Mouse (Mus musculus) E14TG2a.4 (cell line): ENCODE data around the gene Ccn1.

Experiments
- H3K27me3 ChIP-seq: 2 replicates; pipeline ENCODE4 v1.6.1; 2014; ENCODE audit warnings: low read length, control low read depth; ENCODE audit not compliant: insufficient read depth
- H3K36me3 ChIP-seq: 2 replicates; pipeline ENCODE4 v1.6.1; 2014; ENCODE audit warnings: low read length, control low read depth; ENCODE audit not compliant: insufficient read depth
- H3K4me1 ChIP-seq: replicated peaks from 2 replicates; pipeline ENCODE4 v1.6.1; 2014; ENCODE audit warnings: low read depth, low read length, control low read depth
- H3K4me3 ChIP-seq: replicated peaks from 2 replicates; pipeline ENCODE4 v1.5.1; 2014; ENCODE audit warnings: mild to moderate bottlenecking, low read length
- H3K9me3 ChIP-seq: 2 replicates; pipeline ENCODE4 v1.6.1; 2014; ENCODE audit warnings: low read length, control low read depth
- CTCF ChIP-seq: conservative IDR thresholded peaks from 2 replicates; pipeline ENCODE4 v1.5.1; 2014; ENCODE audit warnings: low read length
- NANOG ChIP-seq: IDR thresholded peaks from 2 replicates; pipeline ENCODE4 v1.6.1; 2014; ENCODE audit warnings: borderline replicate concordance, low read length, mixed read lengths
- POU5F1 ChIP-seq: IDR thresholded peaks from 2 replicates; pipeline ENCODE4 v1.6.1; 2014; ENCODE audit warnings: low read length, borderline replicate concordance

The Ccn1 gene

GRCm38 (mm10) chr3:145649852-145650202, at the start of gene Ccn1:
Ccn1 (minus strand) TSS chr3:145649981.
- Histone ChIP-seq H3K9me3 (peaks cover 26% of the 10 kb centered on the region), H3K4me1 (peaks cover 57% of the 10 kb centered on the region), H3K36me3 (peaks cover 13% of the 10 kb centered on the region), H3K27me3 (peaks cover 59% of the 10 kb centered on the region), H3K4me3 (peak within 1 kb of the TSS; percentile 80)
- TF ChIP-seq CTCF (no peak), POU5F1 (no peak), NANOG (no peak)

- Histone ChIP-seq H3K4me3 (no peak overlapping the region), H3K4me1 (no peaks in the 10 kb centered on the region), H3K36me3 (no peaks in the 10 kb centered on the region), H3K9me3 (peaks cover 10% of the 10 kb centered on the region), H3K27me3 (no peaks in the 10 kb centered on the region)
- TF ChIP-seq CTCF (no peak), NANOG (no peak), POU5F1 (no peak)
Measured at GRCm38 (mm10) chr3:145693361-145693760, 43.6 kb upstream of the Ccn1 start.

DNA sequence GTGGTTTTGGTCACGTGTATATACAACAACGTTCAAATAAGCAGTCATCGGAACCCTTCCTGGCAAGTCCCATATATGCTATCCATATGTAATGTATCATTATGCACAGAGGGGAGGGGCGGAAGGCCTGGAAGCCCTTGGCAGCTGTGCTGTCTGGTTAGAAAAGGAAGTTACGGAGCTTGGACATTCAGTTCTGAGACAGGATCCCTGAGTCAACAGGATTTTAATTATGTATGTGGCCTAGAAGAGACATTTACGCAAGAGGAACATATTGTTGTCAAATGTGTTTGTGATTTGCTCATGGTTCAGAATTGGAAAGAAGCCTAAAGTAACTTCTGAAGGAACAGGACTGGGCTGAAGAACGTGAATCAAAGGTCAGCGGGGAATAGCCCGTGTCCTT, 42.3 kb upstream of the Ccn1 start:
- H3K27me3 ChIP-seq = no peaks in the 10 kb centered on the region
- TF ChIP-seq POU5F1 (no peak), NANOG (no peak), CTCF (no peak)
- H3K36me3 ChIP-seq = no peaks in the 10 kb centered on the region
- H3K4me1 ChIP-seq = no peaks in the 10 kb centered on the region
- peaks cover 10% of the 10 kb centered on the region for H3K9me3 ChIP-seq
- H3K4me3 ChIP-seq = no peak overlapping the region

DNA sequence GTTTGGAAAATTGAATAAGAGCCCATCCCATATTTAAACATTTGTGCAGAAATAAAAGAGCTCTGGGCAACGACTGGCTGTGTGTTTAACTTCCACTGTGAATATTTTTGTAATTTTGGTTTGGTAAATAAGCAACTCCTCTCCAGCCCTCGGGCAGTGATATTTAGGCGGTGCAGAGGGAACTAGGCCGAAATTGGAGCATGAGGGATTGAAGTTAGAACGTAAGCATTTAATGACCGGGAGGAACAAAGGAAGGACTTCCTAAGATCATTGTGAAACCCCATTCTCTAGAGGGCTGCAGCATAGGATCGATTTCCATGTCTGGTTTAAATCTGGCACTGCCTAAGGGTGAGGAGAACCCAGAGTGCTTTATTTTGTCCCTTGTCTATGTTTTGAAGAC, 41.6 kb upstream of the Ccn1 start:
- Histone ChIP-seq H3K27me3 (no peaks in the 10 kb centered on the region), H3K4me1 (no peaks in the 10 kb centered on the region), H3K4me3 (no peak overlapping the region), H3K36me3 (no peaks in the 10 kb centered on the region), H3K9me3 (peaks cover 10% of the 10 kb centered on the region)
- TF ChIP-seq CTCF (no peak), POU5F1 (no peak), NANOG (no peak)

- H3K36me3 ChIP-seq = no peaks in the 10 kb centered on the region
- H3K27me3 ChIP-seq = no peaks in the 10 kb centered on the region
- no peaks in the 10 kb centered on the region for H3K4me1 ChIP-seq
- H3K4me3 ChIP-seq = no peak overlapping the region
- peaks cover 10% of the 10 kb centered on the region for H3K9me3 ChIP-seq
- no peak for TF ChIP-seq NANOG
- no peak for TF ChIP-seq CTCF
- no peak for TF ChIP-seq POU5F1
Measured at GRCm38 (mm10) chr3:145689271-145689670, 39.5 kb upstream of the Ccn1 start.

DNA sequence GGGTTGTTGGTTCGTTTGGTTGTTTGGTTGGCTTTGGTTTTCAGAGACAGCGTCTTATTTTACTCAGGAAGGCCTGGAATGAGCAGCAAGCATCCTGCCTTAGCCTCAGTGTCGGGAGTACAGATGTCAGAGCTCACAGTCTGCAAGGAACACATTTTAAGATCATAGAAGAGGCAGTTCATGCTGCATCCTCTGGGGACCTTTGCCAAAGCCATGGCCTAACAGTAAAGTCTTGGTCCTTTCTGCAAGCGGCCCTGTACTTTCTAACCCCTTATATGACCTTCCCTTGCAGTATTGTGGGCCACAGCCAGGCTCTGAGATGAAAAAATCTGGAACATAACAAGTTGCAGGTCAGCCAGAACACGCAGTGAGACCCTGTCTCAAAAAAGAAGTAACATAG, 38.1 kb upstream of the Ccn1 start:
- Histone ChIP-seq H3K9me3 (peaks cover 3% of the 10 kb centered on the region; the same call in 1 of the 2 replicates), H3K4me1 (no peaks in the 10 kb centered on the region), H3K27me3 (no peaks in the 10 kb centered on the region), H3K4me3 (no peak overlapping the region), H3K36me3 (no peaks in the 10 kb centered on the region)
- TF ChIP-seq CTCF (no peak), POU5F1 (no peak), NANOG (no peak)

GRCm38 (mm10) chr3:145684604-145685441, 35.0 kb upstream of the Ccn1 start:
- peaks cover 8% of the 10 kb centered on the region; the same call in 1 of the 2 replicates for H3K9me3 ChIP-seq
- H3K4me3 ChIP-seq = no peak overlapping the region
- no peaks in the 10 kb centered on the region for H3K4me1 ChIP-seq
- H3K36me3 ChIP-seq = no peaks in the 10 kb centered on the region
- no peaks in the 10 kb centered on the region for H3K27me3 ChIP-seq
- TF ChIP-seq NANOG = no peak
- TF ChIP-seq CTCF = no peak
- no peak for TF ChIP-seq POU5F1

DNA sequence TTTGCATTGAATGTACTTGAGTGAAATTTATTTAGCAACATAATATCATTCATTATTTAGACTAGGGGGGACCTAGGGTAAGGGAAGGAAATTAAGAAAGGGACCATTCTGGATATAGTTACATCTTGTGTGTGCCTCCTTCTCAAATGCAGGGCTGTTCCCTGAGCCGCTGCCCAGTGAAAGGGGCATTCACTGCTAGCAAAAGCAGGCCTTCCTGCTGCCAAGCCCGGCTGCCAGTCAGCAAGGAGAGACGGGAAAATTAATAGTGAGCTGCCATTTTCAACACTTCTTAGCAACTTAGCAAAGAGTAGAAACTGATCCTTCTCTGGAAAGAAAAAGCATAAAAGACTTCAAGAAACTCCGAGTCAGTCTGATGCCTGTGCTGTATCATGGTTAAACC, 34.4 kb upstream of the Ccn1 start:
- TF ChIP-seq CTCF (no peak), POU5F1 (no peak), NANOG (no peak)

More for the DNA sequence above, 34.4 kb upstream of the Ccn1 start:
- Histone ChIP-seq H3K36me3 (no peaks in the 10 kb centered on the region), H3K4me1 (no peaks in the 10 kb centered on the region), H3K4me3 (no peak overlapping the region), H3K9me3 (peaks cover 8% of the 10 kb centered on the region; the same call in 1 of the 2 replicates), H3K27me3 (no peaks in the 10 kb centered on the region)
